Mouse (Mus musculus): Measurements from ENCODE around the gene Gprasp2.
A peak's percentile ranks its signal among the peaks of the same experiment; 100 is the strongest.
"Not testable (repeated sequence)": the region's sequence is repeated elsewhere in the genome, so short reads cannot be mapped to it uniquely, and the experiment has no call there.

Gene Gprasp2

DNA sequence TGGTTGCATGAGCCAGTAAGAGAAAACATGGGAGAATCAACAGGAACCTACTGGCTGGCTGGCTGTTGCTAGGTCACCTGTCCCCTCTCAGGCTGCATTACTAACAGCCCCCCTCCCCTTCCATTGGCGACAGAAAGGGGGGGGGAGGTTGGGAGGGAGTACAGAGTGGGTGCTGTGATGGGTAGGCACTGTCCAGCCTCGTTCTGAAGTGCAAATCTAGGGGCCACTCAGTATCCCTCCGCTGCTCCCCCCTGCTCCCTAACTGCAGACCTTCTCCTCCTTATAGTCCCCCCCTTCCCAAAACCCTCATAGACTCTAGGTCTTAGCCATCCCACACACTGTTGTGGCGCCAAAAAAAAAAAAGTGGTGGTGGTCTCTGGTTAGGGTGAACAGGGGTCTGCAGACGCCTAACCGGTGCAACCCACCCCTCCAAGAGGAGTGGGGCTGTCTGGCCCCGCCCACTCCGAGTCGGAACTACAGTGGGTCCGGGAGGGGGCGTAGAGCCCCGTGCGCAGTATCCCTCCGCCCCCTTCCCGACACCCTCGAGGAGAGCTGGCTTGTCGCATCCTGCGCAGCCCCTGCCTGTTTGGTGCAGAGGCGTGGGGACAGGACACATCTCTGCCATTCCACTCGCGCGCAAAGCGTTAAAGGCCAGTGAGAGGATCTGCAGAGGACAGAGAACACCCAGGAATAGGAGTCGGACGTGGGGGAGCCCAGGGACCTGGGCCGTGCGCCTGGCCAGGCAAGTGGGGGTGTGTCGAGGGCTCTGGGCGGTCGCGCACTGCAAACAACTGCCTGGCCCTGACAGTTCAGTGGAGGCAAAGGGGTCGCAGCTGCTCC, at the start of gene Gprasp2:
Gene Gprasp2 (plus strand): TSS at position 514 of the 840 bp plus-strand sequence.
- DNase-seq = peak; percentile 43 to 49

DNA sequence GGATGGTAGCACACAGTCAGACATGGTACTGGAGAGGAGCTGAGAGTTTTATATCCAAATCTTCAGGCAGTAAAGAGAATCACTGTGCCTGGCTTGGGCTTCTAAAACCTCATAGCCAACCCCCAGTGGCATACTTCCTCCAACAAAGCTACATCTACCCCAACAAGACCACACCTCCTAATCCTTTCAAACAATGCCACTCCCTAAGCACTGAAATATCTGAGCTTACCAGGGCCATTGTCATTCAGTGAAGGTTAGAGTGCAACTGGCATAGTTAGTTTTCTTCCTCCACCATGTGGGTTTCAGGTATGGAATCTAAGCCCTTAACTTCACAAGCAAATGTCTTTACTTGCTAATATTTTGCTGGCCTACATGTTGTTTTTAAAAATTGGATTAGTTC, 47.3 kb upstream of the Gprasp2 start:
- DNase-seq = no peak

- no peak for DNase-seq
Measured at GRCm38 (mm10) chrX:135792326-135792725, 46.5 kb upstream of the Gprasp2 start.

GRCm38 (mm10) chrX:135795591-135796304, 43.1 kb upstream of the Gprasp2 start:
- peak; percentile 49 to 60 for DNase-seq

DNA sequence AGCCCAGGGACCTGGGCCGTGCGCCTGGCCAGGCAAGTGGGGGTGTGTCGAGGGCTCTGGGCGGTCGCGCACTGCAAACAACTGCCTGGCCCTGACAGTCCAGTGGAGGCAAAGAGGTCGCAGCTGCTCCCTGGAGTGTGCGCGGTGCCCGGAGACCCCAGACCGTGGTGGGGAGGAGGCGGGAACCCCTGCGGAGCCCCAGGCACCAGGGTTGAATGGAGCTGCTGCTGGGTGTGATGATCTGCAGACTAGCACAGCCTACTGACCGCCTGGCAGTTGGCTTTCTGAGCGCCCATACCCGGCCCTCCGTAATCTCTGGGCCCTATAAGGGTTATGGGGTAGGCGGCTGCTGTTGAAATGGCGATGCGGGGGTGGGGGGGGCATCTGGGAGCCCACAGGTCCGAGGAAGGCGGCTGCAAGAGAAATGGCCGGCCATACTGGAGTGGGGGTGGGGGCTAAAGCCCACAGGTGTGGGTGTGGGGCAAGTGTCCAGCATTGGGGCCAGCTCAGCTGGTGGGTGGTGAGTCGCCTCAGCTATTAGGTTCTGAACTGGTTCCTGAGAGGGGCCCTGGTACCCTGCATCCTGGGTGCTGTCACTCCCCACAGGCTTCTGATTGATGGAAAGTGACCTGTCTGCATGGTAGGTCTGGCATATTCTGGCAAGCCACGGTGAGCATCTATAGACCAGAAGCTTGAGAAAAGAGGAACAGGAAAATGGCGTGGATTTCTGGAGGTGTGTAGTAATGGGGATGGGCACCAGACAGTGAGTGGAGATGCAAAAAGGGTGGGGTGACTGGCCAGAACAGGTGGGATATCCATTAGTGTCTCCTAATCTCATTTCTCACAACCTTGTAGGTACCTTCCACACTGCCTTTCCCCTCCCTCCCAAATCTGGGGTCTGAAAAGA, 42.3 kb upstream of the Gprasp2 start:
- peak; percentile 4 to 8 for DNase-seq

DNA sequence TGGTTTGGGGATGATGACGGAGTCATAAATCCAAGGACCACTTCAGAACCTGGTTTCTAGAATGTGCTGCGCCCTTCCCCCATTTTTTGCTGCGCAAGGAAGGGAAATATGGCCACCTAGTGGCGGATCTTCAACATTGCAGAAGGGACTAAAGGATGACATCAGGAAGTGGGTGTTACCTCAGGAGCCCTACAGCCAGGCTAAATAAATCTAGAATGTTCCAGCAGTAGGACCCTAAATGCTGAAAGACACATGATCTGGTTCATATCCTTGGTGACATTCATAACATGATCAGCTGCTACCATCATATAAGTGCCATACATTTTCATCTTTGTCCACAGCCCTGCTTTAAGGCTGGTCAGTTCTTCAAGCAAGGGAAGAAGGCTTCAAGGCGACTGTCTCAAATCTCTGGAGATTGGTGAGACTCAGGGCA, 41.6 kb upstream of the Gprasp2 start, which contains the start of gene Bhlhb9:
Gene Bhlhb9 (plus strand): TSS at position 383 of the 433 bp plus-strand sequence.
- DNase-seq = peak; percentile 15 to 45

GRCm38 (mm10) chrX:135804149-135804548, 34.7 kb upstream of the Gprasp2 start:
- DNase-seq = no peak

GRCm38 (mm10) chrX:135805780-135806179, 33.1 kb upstream of the Gprasp2 start:
- no peak for DNase-seq

DNA sequence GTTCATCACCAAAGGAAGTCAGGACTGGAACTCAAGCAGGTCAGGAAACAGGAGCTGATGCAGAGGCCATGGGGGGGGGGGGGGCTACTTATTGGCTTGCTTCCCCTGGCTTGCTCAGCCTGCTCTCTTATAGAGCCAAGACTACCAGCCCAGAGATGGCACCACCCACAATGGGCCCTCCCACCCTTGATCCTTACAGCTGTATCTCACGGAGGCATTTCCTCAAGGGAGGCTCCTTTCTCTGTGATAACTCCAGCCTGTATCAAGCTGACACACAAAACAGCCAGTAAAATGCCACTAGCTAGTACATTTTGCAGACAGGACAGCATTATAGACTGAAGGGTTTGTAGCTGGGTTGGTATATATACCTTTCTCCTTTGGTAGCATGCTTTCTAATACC, 2.9 kb upstream of the Gprasp2 start:
- DNase-seq = not testable (repeated sequence)

DNA sequence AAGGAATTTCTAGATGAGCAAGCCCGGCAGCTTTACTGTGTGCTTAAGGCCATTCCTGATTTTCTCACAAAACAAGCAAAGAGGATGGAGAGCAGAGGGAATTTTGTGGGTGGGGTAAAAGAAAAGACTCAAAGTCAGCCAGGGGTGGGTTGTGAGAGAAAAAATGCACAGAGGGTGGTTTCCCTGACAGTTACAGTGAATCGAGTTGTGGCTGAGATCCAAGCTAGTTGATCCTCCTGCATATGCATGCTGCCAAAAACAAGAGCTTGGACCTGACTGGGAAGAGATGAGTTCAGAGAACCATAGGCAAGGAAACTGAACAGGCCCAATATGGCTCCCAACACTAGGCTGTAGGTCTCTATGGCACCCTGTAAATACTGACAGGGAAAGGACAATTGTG, 938 bp upstream of the Gprasp2 start:
- DNase-seq = no peak

DNA sequence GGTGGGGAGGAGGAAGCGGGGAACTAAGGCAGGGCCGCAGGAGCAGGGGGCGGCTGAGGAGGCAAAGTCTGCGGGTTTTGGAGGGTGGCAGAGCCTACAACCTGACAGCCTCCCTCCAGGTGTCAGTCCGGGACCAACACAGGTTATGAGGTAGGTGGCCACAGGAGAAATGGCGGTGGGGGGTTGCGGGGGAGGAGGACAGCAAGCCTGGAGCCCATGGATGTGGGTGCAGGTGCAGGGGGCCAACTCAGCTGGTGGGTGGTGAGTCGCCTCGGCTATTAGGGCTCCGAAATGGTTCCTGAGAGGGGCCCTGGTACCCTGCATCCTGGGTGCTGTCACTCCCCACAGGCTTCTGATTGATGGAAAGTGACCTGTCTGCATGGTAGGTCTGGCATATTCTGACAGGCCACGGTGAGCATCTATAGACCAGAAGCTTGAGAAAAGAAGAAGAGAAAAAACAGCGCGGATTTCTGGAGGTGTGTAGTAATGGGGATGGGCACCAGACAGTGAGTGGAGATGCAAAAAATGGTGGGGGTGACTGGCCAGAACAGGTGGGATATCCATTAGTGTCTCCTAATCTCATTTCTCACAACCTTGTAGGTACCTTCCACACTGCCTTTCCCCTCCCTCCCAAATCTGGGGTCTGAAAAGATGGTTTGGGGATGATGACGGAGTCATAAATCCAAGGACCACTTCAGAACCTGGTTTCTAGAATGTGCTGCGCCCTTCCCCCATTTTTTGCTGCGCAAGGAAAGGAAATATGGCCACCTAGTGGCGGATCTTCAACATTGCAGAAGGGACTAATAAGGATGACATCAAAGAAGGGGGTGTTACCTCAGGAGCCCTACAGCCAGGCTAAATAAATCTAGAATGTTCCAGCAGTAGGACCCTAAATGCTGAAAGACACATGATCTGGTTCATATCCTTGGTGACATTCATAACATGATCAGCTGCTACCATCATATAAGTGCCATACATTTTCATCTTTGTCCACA, 860 bp downstream of the Gprasp2 start:
- peak; percentile 4 to 20 for DNase-seq

- DNase-seq = not testable (repeated sequence)
Measured at GRCm38 (mm10) chrX:135866806-135867205, 28.0 kb downstream of the Gprasp2 start.

DNA sequence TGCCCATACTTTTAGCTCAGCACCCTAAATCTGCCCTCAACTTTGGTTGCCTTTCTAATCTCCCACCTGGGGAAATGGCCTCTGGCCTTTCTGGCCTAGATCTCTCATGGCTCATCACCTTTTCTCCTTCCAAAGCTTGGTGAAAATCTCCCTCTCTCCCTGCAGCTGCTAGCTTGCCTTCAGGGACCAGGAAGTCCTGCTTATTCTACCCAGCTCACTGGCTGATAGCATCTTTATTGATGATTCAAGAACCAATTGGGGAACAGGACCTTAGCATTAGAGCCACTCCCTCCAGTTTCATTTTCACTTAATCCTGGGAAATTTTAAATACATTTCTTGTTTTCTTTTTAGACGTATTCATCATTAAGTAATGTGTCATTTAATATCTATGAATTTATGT, 37.8 kb downstream of the Gprasp2 start:
- no peak for DNase-seq

- no peak for DNase-seq
Measured at GRCm38 (mm10) chrX:135879626-135880025, 40.8 kb downstream of the Gprasp2 start.

- peak; percentile 77 to 87 for DNase-seq
Measured at GRCm38 (mm10) chrX:135885411-135886233, 46.8 kb downstream of the Gprasp2 start.

GRCm38 (mm10) chrX:135886234-135886585, 47.4 kb downstream of the Gprasp2 start:
- no peak for DNase-seq

Data from thymus, adult 18-20 months (tissue).